Mouse (Mus musculus): ENCODE results near the gene Hk2.

- no peak for TF ChIP-seq CTCF (IDR thresholded peaks at IDR 0.05; ENCODE audit: low read depth)
- TF ChIP-seq EP300 (IDR thresholded peaks at IDR 0.05; ENCODE audit: low read depth): no peak
Measured at GRCm38 (mm10) chr6:82756799-82757210, 17.4 kb downstream of the Hk2 start.
